Mouse (Mus musculus) megakaryocyte-erythroid progenitor cell, adult 5-6 weeks (primary cell): ENCODE measurements at regions not wholly inside any gene's neighbourhood (a gene's known extent, or its start where the extent isn't known, plus 50 kb on each side); places are given as distances from the start of the nearest gene placed in this dataset.

ENCODE experiments used
- ATAC-seq: replicated peaks from 2 replicates; pipeline ENCODE4 v1.8.0; 2016; ENCODE audit warnings: mild to moderate bottlenecking, inconsistent platforms; ENCODE audit not compliant: severe bottlenecking, poor library complexity, low FRiP score, low TSS enrichment

DNA sequence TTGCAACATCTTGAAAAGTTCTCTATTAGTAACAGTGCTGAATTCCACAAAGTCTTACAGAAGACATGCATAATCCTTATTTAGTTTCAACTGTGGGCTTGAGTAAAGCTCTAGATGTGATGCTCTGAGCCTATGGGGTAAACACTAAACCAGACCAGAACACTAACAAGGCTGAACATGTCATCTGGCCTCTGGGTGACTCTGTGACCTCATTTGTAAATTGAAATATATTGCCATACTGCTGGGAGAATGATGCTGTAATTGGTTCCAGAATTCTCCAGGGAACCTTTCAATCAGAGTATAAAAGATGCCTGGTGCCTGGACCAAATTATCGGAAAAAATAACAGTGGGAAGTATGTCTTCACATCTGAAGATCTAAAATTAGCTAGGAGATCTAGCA lies 309.9 kb upstream of the Megf9 start:
- ATAC-seq: no peak

DNA sequence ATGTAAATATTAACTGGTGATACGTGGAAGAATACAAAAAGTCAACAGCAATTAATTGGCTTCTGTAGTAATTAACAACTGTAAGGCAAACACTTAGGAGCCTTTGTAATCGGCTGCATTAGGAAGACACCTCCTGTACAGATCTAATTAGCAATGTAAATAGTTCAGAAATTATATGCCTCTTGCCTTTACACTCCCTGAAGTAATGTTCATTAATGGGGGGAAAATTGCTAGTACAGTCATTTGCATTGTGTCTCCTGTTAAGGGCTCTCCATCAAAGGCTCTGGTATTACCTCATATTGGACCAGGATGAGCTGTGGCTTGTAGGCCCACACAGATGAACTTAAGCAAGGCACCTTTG lies 276.1 kb upstream of the Megf9 start:
- ATAC-seq: no peak

DNA sequence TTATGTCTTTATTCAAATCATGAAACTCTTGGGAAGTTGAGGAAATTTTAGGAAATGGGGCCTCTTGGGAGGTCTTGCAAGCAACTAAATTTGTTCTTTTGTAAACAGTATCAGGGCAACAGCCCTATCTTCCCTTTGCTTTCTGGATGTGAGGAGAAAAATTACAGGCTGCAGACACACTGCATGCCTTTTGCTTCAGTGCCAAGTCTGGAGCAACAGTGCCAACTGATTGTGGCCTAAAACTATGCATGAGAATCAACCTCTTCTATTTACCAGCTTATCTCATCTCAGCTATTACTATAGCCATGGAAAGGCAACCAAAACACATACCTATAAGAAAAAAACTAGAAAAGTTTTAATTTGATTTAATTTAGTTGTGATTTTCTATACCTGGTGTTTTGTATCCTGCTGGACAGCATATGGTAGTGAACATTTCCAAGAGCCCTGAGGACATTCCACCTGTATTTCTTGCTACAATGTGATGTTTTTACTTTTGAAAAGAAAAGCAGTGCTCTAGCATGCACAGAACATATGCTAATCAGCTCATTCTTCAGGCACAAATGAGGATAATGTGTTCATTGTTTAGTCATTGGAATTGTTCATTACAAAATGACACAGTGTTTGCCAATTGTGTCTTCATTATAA lies 275.6 kb upstream of the Megf9 start:
- ATAC-seq: no peak

DNA sequence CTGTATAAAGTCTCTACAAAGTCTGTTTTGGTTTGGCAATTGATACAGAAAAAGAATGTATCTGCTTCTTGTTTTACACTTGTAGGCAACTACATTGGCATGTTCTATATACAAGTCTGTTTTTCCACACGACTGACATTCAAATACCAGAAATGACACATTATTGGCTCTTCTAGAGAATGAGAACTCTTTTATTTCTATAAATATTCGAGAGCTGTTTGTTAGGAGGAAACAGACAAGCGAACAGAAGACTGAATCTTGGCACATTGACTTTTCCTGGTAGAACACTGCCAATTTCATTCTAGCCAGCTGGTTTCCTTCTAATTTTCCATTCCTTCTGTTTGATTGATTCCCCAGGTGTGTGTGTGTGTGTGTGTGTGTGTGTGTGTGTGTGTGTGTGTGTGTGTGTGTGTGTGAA lies 270.1 kb upstream of the Megf9 start:
- ATAC-seq: no peak

DNA sequence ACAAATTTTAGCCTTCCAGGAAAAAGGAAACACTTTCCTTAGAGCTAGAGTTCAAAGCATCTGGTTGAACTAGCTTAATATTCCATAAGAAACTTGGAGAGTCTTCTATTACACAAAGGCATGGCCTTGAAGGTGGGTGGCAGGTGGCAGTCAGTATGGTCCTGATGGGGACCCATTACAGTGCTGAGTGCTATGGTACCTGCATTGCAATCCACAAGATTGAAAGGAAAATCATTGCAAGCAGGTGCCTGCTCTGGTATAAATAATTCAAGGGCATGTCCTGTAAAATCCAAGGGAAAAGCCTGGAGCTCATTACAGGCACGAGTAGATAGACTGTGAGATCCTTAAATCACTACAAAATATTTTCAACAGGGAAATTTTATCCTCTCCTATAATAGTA lies 263.7 kb upstream of the Megf9 start:
- ATAC-seq: no peak

DNA sequence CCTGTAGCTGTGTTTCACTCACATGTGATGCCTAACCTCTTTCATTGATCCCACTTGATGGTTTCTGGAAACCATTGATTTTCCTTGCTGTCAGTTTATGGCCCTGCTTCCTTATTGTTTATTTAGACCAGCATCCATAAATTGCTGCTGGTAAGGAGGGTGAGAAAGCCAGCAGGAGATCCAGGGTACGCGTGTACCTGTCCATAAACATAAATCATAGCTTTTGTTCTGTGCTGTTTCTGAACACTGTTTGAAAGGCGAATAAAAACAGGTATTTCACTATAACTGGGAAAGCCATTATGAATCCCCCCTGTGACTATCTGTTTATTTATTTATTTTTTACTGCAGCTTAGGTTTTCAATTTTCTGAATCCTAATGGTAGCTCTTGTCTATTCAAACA lies 263.1 kb upstream of the Megf9 start:
- no peak for ATAC-seq

DNA sequence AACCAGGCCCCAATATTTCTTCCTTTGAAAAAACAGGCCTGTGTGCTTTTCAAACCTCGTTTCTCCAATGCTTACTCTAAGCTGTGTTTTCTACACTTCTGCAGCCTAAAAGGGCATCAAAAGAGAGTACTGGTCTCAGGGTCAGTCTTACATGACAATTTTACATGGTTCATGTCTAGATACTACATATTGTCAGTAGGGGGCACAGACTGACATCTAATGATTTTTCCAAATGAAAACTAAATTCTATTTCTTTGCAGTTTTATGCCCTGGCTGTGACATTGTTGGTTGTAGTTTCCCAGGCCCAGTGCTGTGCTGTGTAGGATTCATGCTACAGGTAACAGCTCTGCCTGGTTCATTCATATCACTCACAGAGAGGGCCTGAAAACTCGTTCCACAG lies 248.7 kb upstream of the Megf9 start:
- no peak for ATAC-seq

DNA sequence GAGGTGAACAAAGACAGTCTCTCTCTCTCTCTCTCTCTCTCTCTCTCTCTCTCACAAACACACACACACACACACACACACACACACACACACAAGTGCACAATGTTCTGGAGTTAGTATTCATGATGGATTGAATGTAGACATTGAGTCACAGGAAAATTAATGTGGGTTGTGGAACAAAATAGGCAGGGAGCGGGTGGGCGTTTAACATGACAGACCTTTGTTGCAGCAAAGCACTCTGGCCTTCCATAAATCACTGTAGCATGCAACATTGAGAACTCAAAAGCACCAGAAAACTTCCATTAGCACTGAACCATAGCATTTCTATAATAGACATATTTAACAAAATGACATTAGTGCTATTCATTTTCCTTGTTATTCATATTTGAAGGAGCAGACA lies 246.8 kb upstream of the Megf9 start:
- ATAC-seq: no peak

DNA sequence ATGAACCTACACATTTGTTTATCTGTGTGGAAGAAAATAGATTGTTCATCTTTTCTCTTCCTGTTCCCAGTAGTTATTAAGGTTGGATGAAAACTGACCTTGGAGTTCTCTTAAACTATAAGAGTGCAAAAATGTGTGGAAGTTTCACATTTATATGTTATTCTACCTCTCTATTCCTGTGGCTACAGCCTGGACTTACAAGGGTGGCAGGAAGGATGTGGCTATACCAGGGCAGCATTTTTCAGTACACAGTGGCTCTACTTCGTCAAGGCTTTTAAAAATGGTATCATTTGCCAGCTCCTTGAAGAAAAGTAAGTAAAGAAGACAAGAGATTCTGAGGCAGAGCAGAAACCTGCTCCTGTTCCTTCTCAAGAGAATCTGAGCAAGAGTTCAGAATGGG lies 241.5 kb upstream of the Megf9 start:
- no peak for ATAC-seq

DNA sequence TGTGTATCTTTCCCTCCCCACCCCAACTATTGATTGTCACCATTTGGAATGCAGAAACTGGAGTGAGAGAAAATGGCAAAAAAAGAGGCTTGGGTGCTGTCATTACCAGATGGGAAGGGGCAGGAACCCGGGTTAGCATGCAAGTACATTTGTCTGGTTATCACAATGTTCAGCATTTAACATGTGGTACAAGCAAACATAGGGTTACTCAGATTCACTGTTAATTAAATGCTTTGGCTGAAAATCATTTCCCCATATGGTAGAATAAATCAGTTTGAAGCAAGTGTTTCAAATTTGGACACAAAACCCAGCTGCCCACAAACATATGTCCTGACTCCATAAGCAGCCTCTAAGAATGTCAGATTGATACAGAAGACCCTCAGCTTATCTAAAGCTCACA lies 208.6 kb upstream of the Megf9 start:
- no peak for ATAC-seq

DNA sequence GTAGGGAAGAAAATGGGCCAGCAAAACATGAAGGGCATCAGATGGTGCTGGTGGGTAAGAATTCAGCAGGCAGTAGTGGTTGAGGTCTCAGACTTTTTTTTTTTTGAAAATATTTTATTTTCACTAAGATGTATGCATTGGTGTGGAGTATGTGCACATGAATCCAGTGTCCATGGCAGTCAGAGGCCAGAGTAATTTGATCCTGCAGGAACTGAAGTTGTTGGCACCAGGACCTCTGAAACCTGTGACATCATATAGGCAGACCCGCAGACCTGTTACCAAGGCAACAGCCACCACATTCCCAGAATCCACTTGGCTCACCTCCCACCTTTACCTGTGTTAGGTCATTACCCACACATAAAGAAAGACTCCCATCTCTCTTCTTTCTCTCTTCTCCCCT lies 207.2 kb upstream of the Megf9 start:
- ATAC-seq: no peak

DNA sequence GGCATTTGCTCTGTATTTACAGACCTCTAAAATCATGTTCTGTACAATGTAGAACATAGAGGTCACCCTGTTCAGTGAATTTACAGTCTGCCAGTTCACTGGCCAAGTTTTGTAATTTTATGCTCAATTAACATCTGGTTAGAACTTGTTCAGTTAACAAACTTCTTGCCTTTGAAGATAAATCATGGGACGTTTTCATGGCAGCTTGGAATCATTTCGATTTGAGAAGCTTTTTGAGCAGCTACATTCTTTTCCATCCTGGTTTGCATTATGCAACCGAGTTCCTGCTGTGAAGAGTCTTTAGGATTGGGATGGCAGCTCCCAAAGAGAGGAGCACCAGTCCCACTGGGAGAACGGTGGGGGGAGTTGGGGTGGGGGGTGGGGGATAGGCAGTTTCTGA lies 206.3 kb upstream of the Megf9 start:
- no peak for ATAC-seq

DNA sequence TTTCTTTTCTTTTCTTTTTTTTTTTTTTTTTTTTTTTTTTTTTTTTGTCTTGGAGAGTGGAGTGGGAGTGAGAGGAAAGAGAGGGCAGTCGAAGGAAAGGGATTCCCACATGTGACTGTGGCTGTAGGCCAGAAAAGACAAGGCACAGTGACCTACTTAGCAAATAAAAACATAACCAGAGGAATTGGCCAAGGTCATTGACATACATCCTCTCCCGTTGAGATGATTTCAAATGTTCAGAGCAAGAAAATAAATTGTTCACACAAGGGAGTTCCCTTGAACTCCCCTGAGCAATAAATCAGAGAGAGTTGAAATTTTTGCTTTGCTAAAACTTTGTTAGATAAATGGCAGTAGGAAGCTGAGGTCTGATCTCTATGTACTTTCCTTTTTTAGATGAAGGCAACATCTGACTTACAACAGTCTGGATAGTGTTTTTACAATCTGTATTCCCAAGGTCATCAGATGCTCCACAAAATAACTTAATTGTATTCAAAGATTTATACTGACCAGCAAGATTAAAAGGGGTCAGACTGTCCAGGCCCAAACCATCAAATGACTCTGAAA lies 174.4 kb upstream of the Megf9 start:
- ATAC-seq: no peak

DNA sequence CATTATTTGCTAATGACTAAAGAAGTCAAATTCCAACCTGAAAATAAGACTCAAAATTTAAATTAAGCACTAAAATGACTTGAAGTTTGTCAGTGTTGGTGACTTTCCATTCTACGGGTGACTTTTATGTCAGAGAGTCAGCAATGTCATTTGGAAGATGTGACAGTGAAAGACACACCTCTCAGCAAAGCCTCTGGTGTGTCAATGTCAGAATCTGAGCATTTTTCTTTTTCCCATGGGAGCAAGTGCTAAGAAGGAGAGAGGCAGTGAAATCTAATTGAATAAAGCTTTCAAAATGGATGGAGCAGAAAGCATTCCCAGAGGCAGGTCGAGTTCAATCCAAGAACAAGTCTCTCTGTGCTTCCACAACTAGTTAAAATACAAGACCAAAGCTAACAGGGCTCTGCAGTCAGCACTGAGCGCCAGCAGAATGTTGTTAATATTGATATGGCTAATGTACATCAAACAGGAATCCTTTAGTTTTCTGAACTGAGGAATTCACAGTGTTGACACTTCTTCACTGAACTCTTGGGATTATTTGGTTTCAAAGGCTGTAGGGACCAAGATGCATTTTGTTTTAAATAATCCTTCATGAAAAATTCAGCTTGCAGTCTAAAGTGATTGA lies 170.4 kb upstream of the Megf9 start:
- no peak for ATAC-seq

DNA sequence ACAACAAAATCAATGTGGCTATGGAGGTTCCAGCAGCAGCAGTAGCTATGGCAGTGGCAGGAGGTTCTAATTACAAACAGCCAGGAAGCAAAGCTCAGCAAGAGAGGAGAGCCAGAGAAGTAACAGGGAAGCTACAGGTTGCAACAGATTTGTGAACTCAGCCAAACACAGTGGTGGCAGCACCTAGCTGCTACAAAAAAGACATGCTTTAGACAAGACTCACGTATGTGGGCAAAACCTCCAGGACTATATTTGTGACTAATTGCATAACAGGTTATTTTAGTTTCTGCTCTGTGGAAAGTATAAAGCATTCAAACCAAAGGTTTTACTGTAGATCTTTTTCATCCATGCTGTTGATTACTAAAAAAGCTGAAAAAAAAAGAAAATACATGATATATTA lies 166.1 kb upstream of the Megf9 start:
- no peak for ATAC-seq

DNA sequence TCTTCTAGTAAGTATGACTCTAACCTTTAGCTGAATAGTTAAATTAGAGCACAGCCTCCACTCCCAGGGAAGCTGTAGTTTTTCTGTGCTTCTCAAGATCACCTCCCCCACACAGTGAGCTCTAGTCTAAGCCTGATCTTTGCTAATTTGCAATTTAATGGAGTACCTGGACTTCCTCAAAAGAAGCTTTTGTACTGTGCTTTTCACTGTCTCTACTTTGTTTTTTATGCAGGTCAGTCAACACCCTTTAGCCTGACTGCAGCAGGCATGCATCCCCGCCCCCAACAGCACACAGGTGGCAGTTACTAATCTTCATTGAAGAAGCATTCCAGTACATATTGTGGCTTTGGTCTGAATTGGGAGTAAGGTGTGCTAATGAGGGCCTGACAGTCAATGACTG lies 129.4 kb upstream of the Megf9 start:
- ATAC-seq: no peak

DNA sequence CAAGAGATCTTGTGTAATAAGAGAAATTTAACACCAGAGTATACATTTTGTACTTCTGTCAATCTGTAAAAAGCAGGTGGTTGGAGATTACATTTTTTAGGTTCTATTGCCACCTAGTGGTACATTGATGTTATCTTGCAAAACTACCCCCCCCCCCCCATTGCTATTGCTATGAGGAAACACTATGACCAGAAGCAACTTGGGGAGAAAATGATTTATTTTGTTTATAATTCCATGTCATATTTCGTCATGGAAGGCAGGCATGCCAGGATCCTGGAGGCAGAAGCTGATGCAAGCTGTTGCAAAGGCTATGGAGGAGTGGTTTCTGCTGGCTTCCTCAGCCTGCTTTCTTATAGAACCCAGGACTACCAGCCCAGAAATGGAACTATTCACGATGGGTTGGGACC lies 86.6 kb upstream of the Megf9 start:
- ATAC-seq: no peak

DNA sequence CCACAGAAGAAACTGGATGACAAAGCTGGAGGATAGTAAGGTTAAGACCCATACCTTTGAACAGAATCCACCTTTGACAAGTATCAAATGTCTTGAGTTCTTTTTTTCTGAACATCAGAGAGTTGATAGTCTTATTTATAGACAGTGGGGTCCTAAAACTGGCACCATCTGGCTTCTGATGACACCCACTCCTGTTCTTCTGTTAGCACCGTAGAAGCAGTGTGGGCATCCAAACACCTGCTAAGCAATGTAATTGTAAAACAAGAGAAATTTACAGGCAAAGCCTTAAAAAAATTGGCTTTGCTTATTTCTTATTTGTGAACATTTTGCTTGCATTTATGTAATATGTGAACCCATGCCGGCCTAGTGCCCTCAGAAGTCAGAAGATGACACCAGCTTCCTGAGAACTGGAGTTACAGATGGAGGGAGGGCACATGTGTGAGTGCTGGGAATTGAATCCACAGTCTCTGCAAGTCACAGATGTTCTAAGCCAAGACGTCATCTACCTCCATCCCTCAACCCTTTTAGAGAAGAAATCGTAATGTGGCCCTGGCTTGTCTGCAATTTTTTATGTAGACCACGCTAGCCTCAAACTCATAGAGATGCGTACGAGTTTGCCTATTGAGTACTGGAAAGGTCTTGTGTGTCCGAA lies 85.0 kb upstream of the Megf9 start:
- no peak for ATAC-seq

DNA sequence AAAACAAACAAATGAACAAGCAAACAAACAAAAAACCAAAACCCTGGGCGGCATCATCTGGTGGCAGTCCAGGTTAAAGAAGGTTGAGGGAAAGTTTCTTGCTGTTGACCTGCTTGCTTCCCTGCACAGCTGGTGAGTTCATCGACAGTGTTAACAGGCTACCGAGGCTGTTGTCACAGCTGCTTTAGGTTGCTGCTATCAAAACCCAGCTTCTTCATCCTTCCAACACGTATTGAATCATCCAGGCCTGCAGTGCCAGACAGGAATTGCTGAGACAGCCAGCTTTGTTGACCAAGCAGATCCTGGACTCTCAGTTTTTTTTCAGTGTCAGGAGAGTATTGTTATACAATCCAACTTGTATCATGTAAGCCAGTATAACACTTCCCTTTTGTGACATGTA lies 81.0 kb upstream of the Megf9 start:
- ATAC-seq: no peak

DNA sequence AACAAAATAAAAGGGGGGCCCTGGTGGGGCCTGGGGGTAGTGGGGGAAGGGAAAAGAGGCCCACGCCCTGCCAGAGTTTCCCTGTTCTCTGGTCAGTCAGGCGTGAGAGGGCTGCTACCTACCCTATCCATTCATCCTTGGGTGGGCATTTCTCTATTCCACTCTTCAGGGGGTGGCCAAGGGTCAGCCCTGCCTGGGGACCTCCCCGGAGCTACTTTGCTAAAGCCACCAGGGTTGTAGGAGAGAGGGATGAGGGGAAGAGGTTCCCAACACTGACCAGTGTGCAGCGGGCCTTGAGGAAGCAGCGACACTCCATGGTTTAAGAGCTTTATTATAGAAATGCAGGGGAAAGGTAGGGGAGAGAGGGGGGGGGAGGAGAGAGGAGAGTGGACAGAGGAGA lies 79.6 kb upstream of the Megf9 start:
- ATAC-seq: no peak

DNA sequence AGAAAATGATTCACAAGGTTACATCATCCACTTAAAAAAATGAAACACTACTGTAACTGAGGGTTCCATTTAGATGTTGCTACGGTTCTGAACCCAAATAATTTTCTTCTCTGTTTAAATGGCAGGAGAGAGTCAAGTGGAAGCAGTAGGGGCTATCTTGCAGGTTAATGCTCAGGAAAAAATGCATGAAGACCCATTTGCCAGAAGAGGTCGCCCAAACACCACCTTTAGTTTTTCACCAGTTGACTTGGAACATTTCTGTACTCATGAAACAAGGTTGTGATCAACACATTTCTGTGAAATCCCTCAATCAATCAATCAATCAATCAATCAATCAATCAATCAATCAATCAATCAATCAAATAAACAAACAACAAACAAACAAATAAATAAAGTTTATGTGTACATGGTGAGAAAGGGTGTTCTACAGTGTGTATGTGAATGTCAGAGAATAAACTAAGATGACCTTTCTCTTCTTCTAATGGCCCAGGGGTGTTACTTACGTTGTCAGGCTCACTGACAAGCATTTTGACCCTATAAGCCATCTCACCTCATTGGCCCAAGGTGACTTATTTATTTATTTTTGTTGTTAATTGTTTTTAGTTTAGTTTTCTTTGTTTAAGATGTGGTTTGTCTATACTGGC lies 68.5 kb upstream of the Megf9 start:
- no peak for ATAC-seq
